Mouse (Mus musculus) common myeloid progenitor, adult 5-6 weeks (primary cell): Measurements from ENCODE around the gene Adamts4. TPM values are rescaled to one million over a fixed set of nuclear protein-coding genes. Genes with fewer than 3 reads are reported as not detected.
A peak's percentile ranks its signal among the peaks of the same experiment; 100 is the strongest.

Source experiments
- ATAC-seq: replicated peaks from 2 replicates; pipeline ENCODE4 v1.8.0; 2016; ENCODE audit warnings: low read depth, mild to moderate bottlenecking, moderate TSS enrichment, inconsistent platforms; ENCODE audit not compliant: poor library complexity, severe bottlenecking
- total RNA-seq: library from RNA; stranded (forward); fragments of 200-1000, 187-1606 nt; gene quantifications from 2 replicates; pipeline ENCODE4 v1.2.3, GENCODE M21; 2017

Adamts4 gene
- total RNA-seq, 1 experiment from 2014 or later = not detected

DNA sequence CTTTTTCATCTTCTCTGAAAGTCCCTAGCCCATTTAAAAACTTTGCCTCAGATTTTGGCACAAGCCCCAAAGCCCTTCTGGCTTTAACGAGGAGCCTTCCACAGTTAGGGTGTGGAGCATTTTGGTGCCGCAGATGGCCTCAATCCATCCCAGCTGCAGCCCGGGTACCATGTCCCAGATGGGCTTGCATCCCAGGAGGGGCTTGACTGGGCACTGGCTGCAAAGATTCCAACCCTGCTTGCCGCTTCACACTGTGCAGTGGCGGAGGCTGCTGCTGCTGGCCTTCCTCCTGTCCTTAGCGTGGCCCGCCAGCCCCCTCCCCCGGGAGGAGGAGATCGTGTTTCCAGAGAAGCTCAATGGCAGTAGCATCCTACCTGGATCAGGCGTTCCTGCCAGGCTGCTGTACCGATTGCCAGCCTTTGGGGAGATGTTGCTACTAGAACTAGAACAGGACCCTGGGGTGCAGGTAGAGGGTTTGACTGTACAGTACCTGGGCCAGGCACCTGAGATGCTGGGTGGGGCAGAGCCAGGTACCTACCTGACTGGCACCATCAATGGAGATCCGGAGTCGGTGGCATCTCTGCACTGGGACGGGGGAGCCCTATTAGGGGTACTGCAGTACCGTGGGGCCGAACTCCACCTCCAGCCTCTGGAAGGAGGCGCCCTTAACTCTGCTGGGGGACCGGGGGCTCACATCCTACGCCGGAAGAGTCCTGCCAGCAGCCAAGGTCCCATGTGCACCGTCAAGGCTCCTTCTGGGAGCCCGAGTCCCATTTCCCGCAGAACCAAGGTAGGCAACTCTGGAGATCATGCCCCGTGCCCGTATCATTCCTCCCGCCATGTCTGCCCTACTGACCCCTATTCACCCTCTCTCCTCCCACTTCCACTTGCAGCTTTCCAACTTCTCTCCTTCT lies 716 bp downstream of the Adamts4 start, which contains the start of gene Ndufs2:
Gene Ndufs2, minus strand, starts transcription at position 709 of the 914 bp plus-strand sequence.
- no peak for ATAC-seq

DNA sequence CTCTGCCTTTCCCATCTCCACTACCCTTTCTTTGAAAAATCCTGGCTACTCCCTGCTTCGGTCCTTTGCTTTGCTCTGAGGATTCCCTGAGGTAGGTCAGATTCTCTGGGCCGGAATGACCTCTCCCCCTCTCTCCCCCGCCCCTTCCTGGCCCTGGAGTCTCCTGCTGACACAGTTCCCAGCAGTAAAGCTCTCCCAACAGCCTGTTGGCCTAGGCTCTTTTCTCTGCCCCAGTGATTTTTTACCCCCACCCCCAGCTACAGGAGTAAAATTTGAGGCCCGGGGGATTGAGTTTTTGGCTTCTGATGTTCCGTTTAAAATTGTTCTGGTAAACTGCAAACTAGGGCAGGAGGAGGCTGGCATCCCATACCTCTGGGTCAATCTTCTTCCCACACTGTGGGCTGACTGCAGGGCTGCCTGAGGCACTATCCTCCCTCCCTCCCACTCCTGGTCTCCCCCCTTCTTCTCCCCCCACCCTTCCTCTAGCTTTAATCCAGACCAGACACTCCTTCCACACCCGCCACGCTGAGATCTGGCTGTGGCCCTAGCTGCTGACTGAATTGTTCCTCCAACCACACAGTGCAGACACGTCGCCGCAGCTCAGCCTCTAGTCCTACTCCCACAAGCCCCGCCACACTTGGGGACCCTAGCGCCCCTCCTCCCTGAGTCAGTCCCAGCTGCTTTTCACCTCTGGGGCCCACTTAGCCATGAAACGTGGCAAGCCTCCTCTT lies 1.5 kb downstream of the Adamts4 start:
- ATAC-seq = no peak

DNA sequence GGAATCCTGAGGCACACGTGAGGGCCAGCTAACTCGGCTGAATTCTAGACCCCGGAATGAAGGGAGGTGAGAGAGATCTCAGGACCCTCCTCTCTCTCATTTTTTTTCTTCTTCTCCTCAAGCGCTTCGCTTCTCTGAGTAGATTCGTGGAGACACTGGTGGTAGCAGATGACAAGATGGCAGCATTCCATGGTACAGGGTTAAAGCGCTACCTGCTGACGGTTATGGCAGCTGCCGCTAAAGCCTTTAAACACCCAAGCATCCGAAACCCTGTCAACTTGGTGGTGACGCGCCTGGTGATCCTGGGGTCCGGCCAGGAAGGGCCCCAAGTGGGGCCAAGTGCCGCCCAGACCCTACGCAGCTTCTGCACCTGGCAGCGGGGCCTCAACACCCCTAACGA lies 2.2 kb downstream of the Adamts4 start:
- no peak for ATAC-seq

DNA sequence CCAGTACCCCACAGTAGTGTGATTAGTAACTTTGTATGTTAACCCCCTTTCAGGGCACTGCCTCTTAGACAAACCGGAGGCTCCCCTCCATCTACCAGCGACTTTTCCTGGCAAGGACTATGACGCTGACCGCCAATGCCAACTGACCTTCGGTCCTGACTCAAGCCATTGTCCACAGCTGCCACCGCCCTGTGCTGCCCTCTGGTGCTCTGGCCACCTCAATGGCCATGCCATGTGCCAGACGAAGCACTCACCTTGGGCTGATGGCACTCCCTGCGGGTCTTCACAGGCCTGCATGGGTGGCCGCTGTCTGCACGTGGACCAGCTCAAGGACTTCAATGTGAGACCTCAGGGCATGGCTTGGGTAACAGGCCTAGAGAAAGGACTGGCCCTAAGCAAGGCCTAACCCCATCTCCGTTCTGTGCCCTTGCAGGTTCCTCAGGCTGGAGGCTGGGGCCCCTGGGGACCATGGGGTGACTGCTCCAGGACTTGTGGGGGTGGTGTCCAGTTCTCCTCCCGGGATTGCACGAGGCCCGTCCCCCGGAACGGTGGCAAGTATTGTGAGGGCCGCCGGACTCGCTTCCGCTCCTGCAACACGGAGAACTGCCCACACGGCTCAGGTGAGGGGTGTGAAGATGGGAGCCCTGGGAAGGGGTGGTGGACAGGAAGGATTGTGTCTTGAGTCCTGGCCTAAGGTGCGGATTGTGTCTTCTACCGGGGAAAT lies 6.0 kb downstream of the Adamts4 start:
- no peak for ATAC-seq

DNA sequence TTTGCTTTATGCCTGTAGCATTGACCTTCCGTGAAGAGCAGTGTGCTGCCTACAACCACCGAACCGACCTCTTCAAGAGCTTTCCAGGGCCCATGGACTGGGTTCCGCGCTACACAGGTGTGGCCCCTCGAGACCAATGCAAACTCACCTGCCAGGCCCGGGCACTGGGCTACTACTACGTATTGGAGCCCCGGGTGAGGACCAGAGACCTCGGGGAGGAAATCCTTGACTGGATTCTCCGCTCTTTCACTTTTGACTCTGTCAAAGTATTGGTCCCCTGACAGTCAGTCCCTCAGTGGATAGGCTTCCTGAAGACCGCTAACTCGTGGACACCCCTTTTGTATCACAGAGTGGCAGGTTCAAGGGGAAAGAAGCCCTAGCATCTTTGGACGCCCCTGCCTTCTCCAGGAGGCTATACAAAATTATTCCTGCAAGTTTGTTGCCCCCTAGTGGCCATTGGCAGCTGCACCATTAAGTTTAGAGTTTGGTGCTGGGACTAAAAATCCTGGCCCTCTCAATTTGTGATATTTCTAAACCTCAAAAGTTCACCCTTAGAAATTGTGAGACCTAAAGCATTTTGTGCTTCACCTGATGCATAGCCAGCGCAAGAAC lies 6.8 kb downstream of the Adamts4 start:
- peak; percentile 60; the same call in 1 of the 2 replicates for ATAC-seq

DNA sequence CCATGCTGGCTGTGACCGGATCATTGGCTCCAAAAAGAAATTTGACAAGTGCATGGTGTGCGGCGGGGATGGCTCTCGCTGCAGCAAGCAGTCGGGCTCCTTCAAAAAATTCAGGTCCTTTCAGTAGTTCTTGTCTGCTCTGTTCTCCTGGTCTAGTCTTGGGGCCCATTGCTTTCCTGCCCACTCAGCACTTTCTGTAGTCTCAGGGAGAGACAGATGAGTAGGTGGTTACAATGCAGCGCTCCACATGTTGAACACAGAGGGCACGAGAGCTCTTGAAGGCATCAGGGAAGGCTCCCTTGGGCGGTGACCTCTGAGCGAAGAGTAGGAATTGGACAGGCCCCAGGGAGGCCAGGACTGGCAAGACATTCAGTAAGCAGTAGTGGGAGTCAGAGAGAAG lies 7.6 kb downstream of the Adamts4 start:
- no peak for ATAC-seq

DNA sequence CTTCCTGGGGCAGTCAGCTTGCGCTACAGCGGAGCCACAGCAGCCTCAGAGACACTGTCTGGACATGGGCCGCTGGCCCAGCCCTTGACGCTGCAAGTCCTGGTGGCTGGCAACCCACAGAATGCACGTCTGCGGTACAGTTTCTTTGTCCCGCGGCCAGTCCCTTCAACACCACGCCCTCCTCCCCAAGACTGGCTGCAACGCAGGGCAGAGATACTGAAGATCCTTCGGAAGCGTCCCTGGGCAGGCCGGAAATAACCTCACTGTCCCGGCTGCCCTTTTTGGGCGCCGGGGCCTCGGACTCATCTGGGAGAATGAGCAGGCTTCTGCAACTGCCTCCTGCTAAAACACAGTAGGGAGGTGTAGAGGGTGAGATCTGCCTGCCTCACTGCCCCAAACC lies 8.7 kb downstream of the Adamts4 start:
- ATAC-seq = 0 out of 2 replicates have a peak, but pooled peaks have one; percentile 20

DNA sequence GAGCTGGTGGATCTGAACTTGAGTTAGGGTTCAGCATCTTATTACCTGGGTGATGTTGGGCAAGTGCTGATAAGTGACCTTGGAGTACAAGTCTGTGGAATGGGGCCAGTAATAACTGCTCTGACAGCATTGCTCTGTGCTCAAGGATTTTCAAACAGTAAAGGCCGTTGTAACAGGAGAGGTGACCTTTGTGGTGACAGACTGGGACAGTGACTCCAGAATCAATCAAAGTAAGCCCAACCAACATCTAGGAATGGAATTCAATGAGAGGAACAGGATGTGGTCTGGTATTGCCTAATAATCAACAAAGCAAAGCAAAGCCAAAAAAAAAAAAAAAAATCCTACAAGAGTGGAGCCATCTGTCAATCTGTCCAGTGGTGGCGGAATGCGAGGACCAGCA lies 10.1 kb downstream of the Adamts4 start:
- ATAC-seq = no peak

DNA sequence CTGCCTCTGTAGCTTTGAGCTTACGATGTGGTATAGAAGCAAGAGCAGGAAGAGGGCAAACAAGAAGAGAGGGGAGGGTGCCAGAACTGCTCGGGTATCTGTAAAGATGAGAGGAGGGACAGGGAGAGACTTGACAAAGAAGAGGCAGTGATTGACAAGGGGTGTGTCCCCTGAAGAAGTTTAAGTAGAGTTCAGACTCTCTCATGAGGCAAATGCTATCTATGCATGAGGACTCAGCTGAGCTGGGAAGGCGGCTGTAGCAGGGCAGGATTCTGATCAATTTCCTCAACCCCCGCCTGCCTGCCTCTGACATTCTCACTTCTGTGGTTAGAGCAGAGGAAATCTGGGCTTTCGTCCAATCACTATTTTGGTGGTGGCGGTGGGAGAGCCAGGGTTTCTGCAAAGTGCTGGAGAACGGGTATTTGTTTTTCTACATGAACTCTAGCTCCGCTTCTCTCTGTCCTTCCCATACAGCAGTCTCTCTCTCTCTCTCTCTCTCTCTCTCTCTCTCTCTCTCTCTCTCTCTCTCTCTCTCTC lies 12.4 kb downstream of the Adamts4 start:
- peak; percentile 76 for ATAC-seq

DNA sequence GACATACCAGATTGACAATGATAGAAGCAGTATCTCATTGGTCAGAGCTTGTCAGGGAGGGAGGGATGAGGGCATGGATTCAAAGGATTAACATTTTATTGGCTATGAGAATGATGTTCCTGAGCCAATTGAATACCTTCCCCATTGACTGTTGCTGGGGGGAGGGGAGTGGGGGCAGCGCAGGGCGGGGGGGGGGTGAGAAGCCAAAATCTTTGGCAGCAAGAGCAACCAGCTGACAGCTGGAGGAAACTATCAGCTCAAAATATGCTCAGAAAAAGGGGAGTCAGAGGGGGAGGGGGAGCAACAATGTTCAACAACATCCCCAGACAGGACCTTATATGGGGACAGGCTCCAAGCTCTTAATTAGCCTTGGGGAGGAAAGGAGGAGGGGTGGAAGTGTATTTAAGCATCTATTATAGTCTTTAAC lies 13.0 kb downstream of the Adamts4 start:
- no peak for ATAC-seq

DNA sequence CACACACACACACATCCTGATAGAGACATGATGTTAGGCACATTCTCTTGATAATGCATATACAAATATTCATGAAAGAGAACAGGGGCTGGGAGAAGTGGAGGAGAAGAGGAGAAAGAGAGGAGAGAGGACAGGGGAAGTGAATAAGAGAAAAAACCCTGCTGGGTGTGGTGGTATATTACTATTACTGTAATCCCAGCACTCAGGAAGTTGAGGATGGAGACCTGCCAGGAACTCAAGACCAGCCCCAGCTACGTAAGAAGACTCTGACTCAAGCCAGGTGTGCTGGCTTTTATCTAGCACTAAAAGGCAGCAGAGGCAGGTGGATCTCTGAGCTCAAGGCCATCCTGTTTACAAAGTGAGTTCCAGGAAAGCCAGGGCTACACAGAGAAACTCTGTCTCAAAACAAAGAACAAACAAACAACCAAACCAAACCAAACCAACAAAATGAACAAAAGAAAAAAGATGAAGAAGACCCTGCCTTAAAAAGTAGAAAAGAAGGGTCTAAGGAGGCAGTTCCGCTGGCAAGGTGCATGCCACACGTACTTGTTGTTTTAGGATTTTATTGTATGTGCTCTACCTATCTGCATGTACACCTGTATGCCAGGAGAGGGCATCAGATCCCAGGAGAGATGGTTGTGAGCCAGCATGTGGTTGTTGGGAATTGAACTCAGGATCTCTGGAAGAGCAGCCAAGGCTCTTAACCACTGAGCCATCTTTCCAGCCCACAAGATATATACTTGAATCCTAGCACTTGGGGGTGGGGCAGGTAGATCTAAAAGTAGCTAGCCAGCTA lies 13.6 kb downstream of the Adamts4 start:
- no peak for ATAC-seq

DNA sequence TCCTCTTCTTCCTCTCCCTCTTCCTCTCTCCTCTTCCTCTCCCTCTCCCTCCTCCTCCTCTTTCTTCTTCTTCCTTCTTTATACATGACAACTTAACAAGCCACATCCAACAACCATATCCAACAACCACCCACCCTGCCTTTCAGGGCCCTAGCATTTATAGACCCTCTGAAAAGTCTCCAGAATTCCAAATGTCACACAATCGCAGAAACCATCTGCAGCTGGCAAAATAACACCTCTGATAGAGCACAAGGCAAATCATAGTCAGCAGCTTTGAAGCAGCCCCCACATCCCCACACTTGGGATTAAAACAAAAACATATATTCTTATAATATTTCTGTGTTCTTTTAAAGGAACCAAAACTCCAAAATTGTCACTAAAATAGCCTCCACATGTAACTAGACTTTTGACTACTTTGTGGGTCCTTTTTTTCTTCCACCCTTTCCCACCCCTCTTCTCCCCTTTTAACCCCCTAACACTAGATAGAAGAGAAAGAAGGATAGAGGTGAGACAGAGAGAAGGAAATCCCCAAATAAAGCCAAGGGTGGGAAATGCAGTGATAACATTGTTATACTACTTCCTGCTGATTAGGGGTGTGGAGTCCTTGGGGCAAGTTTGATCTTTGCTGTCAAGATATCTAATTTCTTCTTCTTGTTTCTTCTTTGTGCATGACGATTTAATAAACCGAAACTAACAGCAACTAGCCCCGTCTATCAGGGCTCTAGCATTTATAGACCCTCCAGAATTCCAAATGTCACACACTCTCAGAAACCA lies 15.9 kb downstream of the Adamts4 start:
- ATAC-seq = no peak

DNA sequence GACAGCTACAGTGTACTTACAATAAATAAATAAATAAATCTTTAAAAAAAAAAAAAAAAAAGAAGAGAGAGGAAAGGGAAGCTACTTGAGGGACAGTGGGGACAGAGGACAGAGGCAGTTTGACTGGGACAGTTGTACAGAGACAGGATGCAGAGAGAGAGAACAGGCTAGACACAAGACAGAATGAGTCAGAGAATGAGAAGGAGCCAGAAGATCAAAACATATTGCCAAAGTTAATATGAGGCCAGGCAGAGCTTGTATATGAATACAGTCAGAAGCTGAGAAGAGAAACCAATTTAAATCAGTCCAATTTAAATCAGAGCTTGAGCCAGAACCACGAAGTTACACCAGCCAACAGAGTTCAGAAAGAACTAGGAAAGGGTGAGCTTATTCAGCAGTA lies 18.1 kb downstream of the Adamts4 start:
- no peak for ATAC-seq

DNA sequence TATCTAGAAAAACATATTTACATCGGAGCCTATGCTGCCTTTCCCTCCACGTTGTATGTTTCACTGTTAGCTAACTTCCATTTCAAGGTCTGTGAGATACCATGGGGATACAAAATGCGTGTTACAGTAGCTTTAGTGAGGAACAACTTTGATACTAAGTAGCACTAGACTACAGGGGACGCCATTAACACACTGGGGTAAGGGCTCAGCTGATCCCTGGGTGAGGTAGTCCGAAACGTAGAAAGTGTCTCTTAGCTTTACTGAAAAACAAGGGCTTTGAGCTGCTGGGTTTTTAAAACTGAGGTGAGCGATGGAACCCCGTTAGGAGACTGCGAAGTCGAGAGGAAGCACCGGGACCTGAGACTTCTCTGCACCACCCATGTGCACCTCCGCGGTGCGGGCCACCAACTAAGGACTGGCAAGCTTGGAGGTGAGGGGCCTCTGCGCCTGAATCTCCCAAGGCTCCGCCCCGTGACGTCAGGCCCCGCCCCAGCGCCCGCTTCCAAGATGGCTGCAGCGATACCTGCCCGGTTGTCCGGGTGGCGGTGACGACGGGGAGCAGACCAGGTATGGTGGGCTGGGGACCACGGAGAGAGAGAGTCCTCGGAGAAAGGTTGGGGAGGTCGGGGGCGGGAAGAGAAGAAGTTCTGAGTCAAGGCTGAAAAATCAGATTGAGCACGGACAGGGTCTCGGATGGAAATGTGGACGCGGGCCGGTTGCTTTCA lies 19.8 kb downstream of the Adamts4 start, which contains the start of gene B4galt3:
Gene B4galt3, plus strand, starts transcription at position 481 of the 725 bp plus-strand sequence.
- peak; percentile 94 for ATAC-seq

DNA sequence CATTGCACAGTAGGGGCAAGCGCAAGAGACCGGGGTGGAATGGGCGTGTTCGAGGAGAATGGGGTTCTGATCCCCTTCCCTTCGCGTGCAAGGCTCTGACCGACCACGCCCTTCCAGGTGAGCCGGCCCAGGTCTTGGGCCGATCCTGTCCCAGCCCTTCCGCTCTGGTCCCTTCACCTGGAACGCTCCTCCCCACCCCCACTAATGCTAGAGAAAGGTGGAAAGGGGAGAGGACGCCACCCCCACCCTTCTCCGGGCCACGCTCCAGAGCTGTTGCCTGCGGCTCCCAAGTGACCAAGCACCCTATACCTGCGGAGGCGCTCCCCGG lies 20.3 kb downstream of the Adamts4 start:
- ATAC-seq = peak; percentile 52

DNA sequence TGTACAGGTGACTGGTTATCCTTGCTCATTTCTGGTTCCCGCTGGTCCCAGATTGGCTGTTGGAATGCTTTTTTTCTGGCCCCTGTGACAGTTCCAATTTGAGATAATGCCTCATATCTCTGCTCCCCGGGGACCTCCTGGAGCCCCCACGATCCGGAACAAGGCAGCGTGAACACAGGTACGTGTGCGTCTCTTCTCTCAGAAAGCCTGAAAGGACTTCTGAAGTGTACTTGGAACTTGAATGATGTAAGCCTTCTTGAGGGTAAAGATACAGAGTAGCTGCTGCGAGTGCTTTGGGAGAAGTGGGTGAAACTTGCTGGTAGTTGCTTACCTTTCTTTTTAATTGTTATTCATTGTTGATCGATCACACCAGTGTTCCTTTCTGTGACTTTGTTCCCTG lies 21.0 kb downstream of the Adamts4 start:
- ATAC-seq = no peak

DNA sequence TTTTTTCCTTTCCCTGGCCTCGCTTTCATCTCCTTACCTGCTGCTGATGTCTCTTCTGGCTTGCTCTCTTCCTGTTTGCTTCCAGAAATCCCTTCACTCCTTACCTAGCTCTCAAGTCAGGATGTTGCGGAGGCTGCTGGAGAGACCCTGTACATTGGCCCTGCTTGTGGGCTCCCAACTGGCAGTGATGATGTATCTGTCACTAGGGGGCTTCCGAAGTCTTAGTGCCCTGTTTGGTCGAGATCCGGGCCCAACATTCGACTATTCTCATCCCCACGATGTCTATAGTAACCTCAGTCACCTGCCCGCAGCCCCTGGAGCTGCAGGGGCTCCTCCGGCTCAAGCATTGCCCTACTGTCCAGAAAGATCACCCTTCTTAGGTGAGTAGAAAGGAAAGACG lies 21.4 kb downstream of the Adamts4 start:
- no peak for ATAC-seq

DNA sequence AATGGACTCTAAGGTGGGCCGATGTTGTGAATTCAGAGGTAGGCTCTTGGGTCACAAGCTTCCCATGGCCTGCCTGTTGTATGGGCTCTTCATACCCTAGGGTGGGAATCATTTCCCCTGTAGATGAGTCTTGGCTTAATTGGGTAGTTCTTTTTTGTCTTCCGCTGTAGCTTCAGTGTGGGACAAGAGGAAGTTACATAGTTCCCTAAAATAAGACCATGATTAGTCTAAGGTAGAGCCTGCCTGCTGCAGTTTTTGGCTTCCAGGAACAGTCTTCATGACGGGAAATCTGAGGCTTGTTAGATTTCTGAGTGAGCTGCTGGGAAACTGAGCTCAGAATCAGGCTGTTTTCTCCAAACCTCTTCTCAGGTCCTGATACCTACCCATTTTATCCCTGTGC lies 21.9 kb downstream of the Adamts4 start:
- peak; percentile 40 for ATAC-seq
